Mouse (Mus musculus): ENCODE measurements around the gene 4930438A08Rik. TPM values are rescaled to one million over a fixed set of nuclear protein-coding genes. Genes with fewer than 3 reads are reported as not detected.
"Not testable (repeated sequence)": the region's sequence is repeated elsewhere in the genome, so short reads cannot be mapped to it uniquely, and the experiment has no call there.

Gene 4930438A08Rik
- total RNA-seq (2012; rRNA removed) = 0.09 TPM in 1 of 2 replicates, not detected in the other

GRCm38 (mm10) chr11:58274572-58274971, at the start of gene 4930438A08Rik:
TSS of gene 4930438A08Rik (plus strand) at chr11:58274799.
- no peak within 1 kb of the TSS for H3K4me3 ChIP-seq (ENCODE audit: insufficient read depth in 1 of 2, low read depth in 1 of 2, low read length in 2 of 2, poor library complexity in 1 of 2, severe bottlenecking in 1 of 2)
- no peak within 1 kb of the TSS for H3K27ac ChIP-seq (ENCODE audit: insufficient read depth, low read depth, low read length, poor library complexity, severe bottlenecking)
- H3K36me3 ChIP-seq (ENCODE audit: control insufficient read depth, insufficient read depth, low read length, poor library complexity, severe bottlenecking) = no peaks in the 10 kb centered on the region
- H3K9ac ChIP-seq (ENCODE audit: insufficient read depth, low read depth, low read length, poor library complexity, severe bottlenecking) = no peak within 1 kb of the TSS
- in situ Hi-C loops (cut with MboI; ENCODE audit: low sequenced_read_pairs in 2 of 2, unreplicated experiment in 2 of 2) = no loop called here
- TF ChIP-seq CHD2 (IDR thresholded peaks at IDR 0.05; ENCODE audit: low read depth, low read length) (no peak), ZNF384 (IDR thresholded peaks at IDR 0.05; ENCODE audit: low read depth, low read length) (no peak), MAFK (IDR thresholded peaks at IDR 0.05; ENCODE audit: insufficient read depth, low read depth, low read length) (no peak), HCFC1 (IDR thresholded peaks at IDR 0.05; ENCODE audit: borderline replicate concordance, insufficient read depth, low read length) (no peak), ZC3H11A (IDR thresholded peaks at IDR 0.05; ENCODE audit: borderline replicate concordance, low read depth, low read length) (no peak)
- no peak for DNase-seq (ENCODE audit: low read depth, low spot score)
- H3K4me1 ChIP-seq (ENCODE audit: control insufficient read depth in 2 of 2, insufficient read depth in 2 of 2, low read length in 2 of 2, poor library complexity in 1 of 2) = no peaks in the 10 kb centered on the region
- no peaks in the 10 kb centered on the region for H3K9me3 ChIP-seq (ENCODE audit: control insufficient read depth, insufficient read depth, low read depth, low read length)

- DNase-seq (ENCODE audit: low read depth, low spot score); H3K4me1 ChIP-seq (ENCODE audit: control insufficient read depth in 2 of 2, insufficient read depth in 2 of 2, low read length in 2 of 2, poor library complexity in 1 of 2); H3K9ac ChIP-seq (ENCODE audit: insufficient read depth, low read depth, low read length, poor library complexity, severe bottlenecking); H3K36me3 ChIP-seq (ENCODE audit: control insufficient read depth, insufficient read depth, low read length, poor library complexity, severe bottlenecking); H3K9me3 ChIP-seq (ENCODE audit: control insufficient read depth, insufficient read depth, low read depth, low read length); H3K4me3 ChIP-seq (ENCODE audit: insufficient read depth in 1 of 2, low read depth in 1 of 2, low read length in 2 of 2, poor library complexity in 1 of 2, severe bottlenecking in 1 of 2); in situ Hi-C loops (cut with MboI; ENCODE audit: low sequenced_read_pairs in 2 of 2, unreplicated experiment in 2 of 2); H3K27ac ChIP-seq (ENCODE audit: insufficient read depth, low read depth, low read length, poor library complexity, severe bottlenecking): not testable (repeated sequence)
Observed at GRCm38 (mm10) chr11:58224872-58225271, 49.7 kb upstream of the 4930438A08Rik start.

- no peak overlapping the region for H3K9ac ChIP-seq (ENCODE audit: insufficient read depth, low read depth, low read length, poor library complexity, severe bottlenecking)
- H3K27ac ChIP-seq (ENCODE audit: insufficient read depth, low read depth, low read length, poor library complexity, severe bottlenecking) = no peak overlapping the region
- H3K4me1 ChIP-seq (ENCODE audit: control insufficient read depth in 2 of 2, insufficient read depth in 2 of 2, low read length in 2 of 2, poor library complexity in 1 of 2) = peaks cover 0 to 4% of the 10 kb centered on the region in 2 experiments; a peak in 1 of 4 replicates
- no peaks in the 10 kb centered on the region for H3K36me3 ChIP-seq (ENCODE audit: control insufficient read depth, insufficient read depth, low read length, poor library complexity, severe bottlenecking)
- DNase-seq (ENCODE audit: low read depth, low spot score) = peak; percentile 53
- no peaks in the 10 kb centered on the region for H3K9me3 ChIP-seq (ENCODE audit: control insufficient read depth, insufficient read depth, low read depth, low read length)
- H3K4me3 ChIP-seq (ENCODE audit: insufficient read depth in 1 of 2, low read depth in 1 of 2, low read length in 2 of 2, poor library complexity in 1 of 2, severe bottlenecking in 1 of 2) = no peak overlapping the region
- TF ChIP-seq ZNF384 (IDR thresholded peaks at IDR 0.05; ENCODE audit: low read depth, low read length) (no peak), MAFK (IDR thresholded peaks at IDR 0.05; ENCODE audit: insufficient read depth, low read depth, low read length) (no peak), HCFC1 (IDR thresholded peaks at IDR 0.05; ENCODE audit: borderline replicate concordance, insufficient read depth, low read length) (no peak), CHD2 (IDR thresholded peaks at IDR 0.05; ENCODE audit: low read depth, low read length) (no peak), ZC3H11A (IDR thresholded peaks at IDR 0.05; ENCODE audit: borderline replicate concordance, low read depth, low read length) (peak; percentile 62; the same call in 1 of the 2 replicates)
- in situ Hi-C loops (cut with MboI; ENCODE audit: low sequenced_read_pairs in 2 of 2, unreplicated experiment in 2 of 2) = no loop called here
Observed at GRCm38 (mm10) chr11:58225655-58226054, 48.9 kb upstream of the 4930438A08Rik start.

GRCm38 (mm10) chr11:58226425-58226824, 48.2 kb upstream of the 4930438A08Rik start:
- in situ Hi-C loops (cut with MboI; ENCODE audit: low sequenced_read_pairs in 2 of 2, unreplicated experiment in 2 of 2) = no loop called here
- H3K4me1 ChIP-seq (ENCODE audit: control insufficient read depth in 2 of 2, insufficient read depth in 2 of 2, low read length in 2 of 2, poor library complexity in 1 of 2) = peaks cover 0 to 4% of the 10 kb centered on the region in 2 experiments; a peak in 1 of 4 replicates

GRCm38 (mm10) chr11:58228021-58228420, 46.6 kb upstream of the 4930438A08Rik start:
- H3K9ac ChIP-seq (ENCODE audit: insufficient read depth, low read depth, low read length, poor library complexity, severe bottlenecking); H3K4me3 ChIP-seq (ENCODE audit: insufficient read depth in 1 of 2, low read depth in 1 of 2, low read length in 2 of 2, poor library complexity in 1 of 2, severe bottlenecking in 1 of 2); H3K4me1 ChIP-seq (ENCODE audit: control insufficient read depth in 2 of 2, insufficient read depth in 2 of 2, low read length in 2 of 2, poor library complexity in 1 of 2); DNase-seq (ENCODE audit: low read depth, low spot score); H3K36me3 ChIP-seq (ENCODE audit: control insufficient read depth, insufficient read depth, low read length, poor library complexity, severe bottlenecking); in situ Hi-C loops (cut with MboI; ENCODE audit: low sequenced_read_pairs in 2 of 2, unreplicated experiment in 2 of 2); H3K9me3 ChIP-seq (ENCODE audit: control insufficient read depth, insufficient read depth, low read depth, low read length); H3K27ac ChIP-seq (ENCODE audit: insufficient read depth, low read depth, low read length, poor library complexity, severe bottlenecking): not testable (repeated sequence)

More at GRCm38 (mm10) chr11:58226425-58226824, 48.2 kb upstream of the 4930438A08Rik start:
- Histone ChIP-seq H3K36me3 (ENCODE audit: control insufficient read depth, insufficient read depth, low read length, poor library complexity, severe bottlenecking) (no peaks in the 10 kb centered on the region), H3K4me3 (ENCODE audit: insufficient read depth in 1 of 2, low read depth in 1 of 2, low read length in 2 of 2, poor library complexity in 1 of 2, severe bottlenecking in 1 of 2) (no peak overlapping the region), H3K9me3 (ENCODE audit: control insufficient read depth, insufficient read depth, low read depth, low read length) (no peaks in the 10 kb centered on the region), H3K9ac (ENCODE audit: insufficient read depth, low read depth, low read length, poor library complexity, severe bottlenecking) (no peak overlapping the region), H3K27ac (ENCODE audit: insufficient read depth, low read depth, low read length, poor library complexity, severe bottlenecking) (no peak overlapping the region)
- DNase-seq (ENCODE audit: low read depth, low spot score) = no peak
- TF ChIP-seq CHD2 (IDR thresholded peaks at IDR 0.05; ENCODE audit: low read depth, low read length) = no peak
- no peak for TF ChIP-seq MAFK (IDR thresholded peaks at IDR 0.05; ENCODE audit: insufficient read depth, low read depth, low read length)
- TF ChIP-seq ZNF384 (IDR thresholded peaks at IDR 0.05; ENCODE audit: low read depth, low read length) = no peak
- TF ChIP-seq HCFC1 (IDR thresholded peaks at IDR 0.05; ENCODE audit: borderline replicate concordance, insufficient read depth, low read length) = no peak
- no peak for TF ChIP-seq ZC3H11A (IDR thresholded peaks at IDR 0.05; ENCODE audit: borderline replicate concordance, low read depth, low read length)
